Mouse (Mus musculus) forebrain, embryonic 16.5 days (tissue): ENCODE data around the gene A3galt2. TPM values are rescaled to one million over a fixed set of nuclear protein-coding genes. Genes with fewer than 3 reads are reported as not detected.

ENCODE experiments used
- ATAC-seq: fragments of 200-750 bp; cut with Nextera tagmentation; 2 replicates; pipeline ENCODE4 v1.8.0; 2017; ENCODE audit warnings: mild to moderate bottlenecking, moderate library complexity
- H3K27ac ChIP-seq: fragments of 300-500 bp; sonication (generic); 2 replicates; pipeline ENCODE4 v1.5.1; 2014; ENCODE audit warnings: low read length, control low read depth
- H3K27me3 ChIP-seq: fragments of 300-500 bp; sonication (generic); replicated peaks from 2 replicates; pipeline ENCODE4 v1.6.1; 2014; ENCODE audit warnings: low read length; ENCODE audit not compliant: control insufficient read depth, insufficient read depth
- H3K36me3 ChIP-seq: fragments of 300-500 bp; sonication (generic); 2 replicates; pipeline ENCODE4 v1.6.1; 2014; ENCODE audit not compliant: control insufficient read depth, insufficient read depth
- H3K4me1 ChIP-seq: fragments of 300-500 bp; sonication (generic); replicated peaks from 2 replicates; pipeline ENCODE4 v1.6.1; 2014; ENCODE audit warnings: low read length; ENCODE audit not compliant: control insufficient read depth, insufficient read depth
- H3K4me2 ChIP-seq: fragments of 300-500 bp; sonication (generic); 2 replicates; pipeline ENCODE4 v1.6.1; 2014; ENCODE audit warnings: mild to moderate bottlenecking, low read length, control low read depth
- H3K4me3 ChIP-seq: fragments of 300-500 bp; sonication (generic); replicated peaks from 2 replicates; pipeline ENCODE4 v1.5.1; 2014; ENCODE audit warnings: mild to moderate bottlenecking, low read length, control low read depth
- H3K9ac ChIP-seq: fragments of 300-500 bp; sonication (generic); replicated peaks from 2 replicates; pipeline ENCODE4 v1.6.1; 2014; ENCODE audit warnings: low read depth, low read length, control low read depth
- H3K9me3 ChIP-seq: fragments of 300-500 bp; sonication (generic); 2 replicates; pipeline ENCODE4 v1.6.1; 2016; ENCODE audit warnings: low read length; ENCODE audit not compliant: control insufficient read depth
- WGBS: fragments of 180-500 bp; shearing (Covaris S2); extraction: QIAGEN DNeasy Blood & Tissue Kit; methylation state at CpG from one replicate; pipeline ENCODE4 v1.1.7; 2014; 5-methylcytosine and 5-hydroxymethylcytosine counted together
- polyA plus RNA-seq: library from polyadenylated mRNA; unstranded; fragments of >200 nt; fragmentation: Nextera tagmentation; extraction: Ambion mirVana; gene quantifications from 2 replicates; pipeline ENCODE4 v1.2.1, GENCODE M21; 2015

Gene A3galt2
- polyA plus RNA-seq, 1 experiment from 2014 or later, result 0.63 TPM

DNA sequence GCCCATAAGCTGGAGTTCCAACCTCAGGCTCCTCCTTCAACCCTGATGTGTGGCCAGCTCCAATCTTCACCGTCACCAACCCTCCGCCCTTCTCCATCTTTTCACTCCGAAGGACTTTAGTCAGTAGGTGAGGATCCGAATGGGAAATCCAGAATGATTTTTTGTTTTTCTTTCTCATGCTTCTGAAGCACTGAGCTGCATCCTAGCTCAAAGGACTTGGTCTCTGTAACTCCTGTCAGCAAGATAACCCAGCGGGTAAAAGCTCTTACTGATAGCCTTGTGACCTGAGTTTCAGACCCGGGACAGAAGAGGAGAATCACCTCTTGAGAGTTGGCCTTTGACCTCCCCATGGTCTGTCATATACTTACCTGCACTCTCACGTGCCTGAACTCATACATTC lies 61.8 kb downstream of the A3galt2 start:
- Histone ChIP-seq H3K27ac (no peak overlapping the region), H3K36me3 (no peaks in the 10 kb centered on the region), H3K4me3 (no peak overlapping the region), H3K27me3 (no peaks in the 10 kb centered on the region), H3K4me2 (no peak overlapping the region), H3K4me1 (peaks cover 4% of the 10 kb centered on the region), H3K9ac (no peak overlapping the region), H3K9me3 (no peaks in the 10 kb centered on the region)
- no peak for ATAC-seq
- WGBS, result 71% methylated on average over 7 of the region's 7 CpGs

Other genes starting within 250 kb of the A3galt2 start
- 5.8 and 7.6 TPM in 2 replicates for gene Zscan20, start 145.3 kb upstream of the A3galt2 start, polyA plus RNA-seq
- 1.6 and 3.0 TPM in 2 replicates for gene Tlr12, start 136.7 kb upstream of the A3galt2 start, polyA plus RNA-seq
- 33.2 and 34.9 TPM in 2 replicates for gene Phc2, start 100.7 kb upstream of the A3galt2 start, polyA plus RNA-seq
- 45.2 and 47.6 TPM in 2 replicates for gene Zfp362, start 50.7 kb downstream of the A3galt2 start, polyA plus RNA-seq
- gene Trim62, start 128.2 kb downstream of the A3galt2 start, polyA plus RNA-seq, result 9.3 and 10.9 TPM in 2 replicates
- 9.8 and 10.3 TPM in 2 replicates for gene Azin2, start 207.1 kb downstream of the A3galt2 start, polyA plus RNA-seq
- 96.9 and 103 TPM in 2 replicates for gene Ak2, start 236.6 kb downstream of the A3galt2 start, polyA plus RNA-seq